Mouse (Mus musculus): Measurements from ENCODE around the gene Git1.

DNA sequence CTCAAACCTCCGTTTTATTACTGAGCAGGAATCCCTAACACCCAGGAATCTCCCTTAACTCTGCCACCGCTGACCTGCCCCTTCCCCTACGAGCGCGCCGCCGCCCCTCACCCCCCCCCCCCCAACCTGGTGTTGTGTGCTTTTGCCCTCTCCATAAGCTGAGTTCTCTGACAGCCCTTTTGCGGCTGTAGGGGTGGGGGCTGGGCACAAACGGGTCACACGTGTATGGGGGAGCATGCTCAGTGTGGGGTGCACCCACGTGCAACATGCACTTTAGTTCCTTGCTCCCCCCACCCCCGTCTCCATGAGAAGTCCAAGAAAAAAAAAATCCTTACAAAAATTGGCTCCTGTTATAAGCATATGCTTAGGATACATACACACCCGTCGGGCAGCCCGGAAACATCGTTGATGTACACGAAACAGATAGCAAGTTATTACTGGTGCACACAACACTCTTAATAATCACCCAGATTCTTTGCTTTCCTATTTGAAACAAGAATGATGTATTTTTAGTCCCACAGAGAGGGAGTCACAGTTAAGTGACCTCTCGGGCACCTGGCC is 971 bp upstream of the Git1 start:
- no peak for TF ChIP-seq GATA1 (IDR thresholded peaks at IDR 0.05; ENCODE audit: borderline replicate concordance, low read length)
- TF ChIP-seq FLI1 (IDR thresholded peaks at IDR 0.05; ENCODE audit: low read length), result no peak
